Mouse (Mus musculus) gastrocnemius, postnatal 4 days (tissue): ENCODE measurements around the gene Sucnr1. TPM values are rescaled to one million over a fixed set of nuclear protein-coding genes. Genes with fewer than 3 reads are reported as not detected.
"Not testable (repeated sequence)": the region's sequence is repeated elsewhere in the genome, so short reads cannot be mapped to it uniquely, and the experiment has no call there.

Experiments
- DNase-seq, 2 experiments: peaks; one replicate each; pipeline ENCODE4 v3.0.0; 2021 to 2022; ENCODE audit warnings: low spot score in 2 of 2, mixed read lengths in 2 of 2
- long read RNA-seq, 2 experiments: library from polyadenylated mRNA; stranded (forward); transcript quantifications; one replicate each; pipeline ENCODE4 v2.0.0; 2021
- total RNA-seq, 2 experiments: library from RNA; stranded (reverse); gene quantifications; 2 replicates each; pipeline ENCODE4 v1.2.3; 2021

The Sucnr1 gene
- total RNA-seq: under 1 TPM in 1 of 2 experiments, not detected in 1; 0.16 TPM
- long read RNA-seq, experiment 1, partial matches to known transcripts: 0 of 1 reads
- long read RNA-seq, experiment 1, other reads (novel, unspliced or antisense): 0 of 1 reads
- long read RNA-seq, experiment 2: 0 reads

DNA sequence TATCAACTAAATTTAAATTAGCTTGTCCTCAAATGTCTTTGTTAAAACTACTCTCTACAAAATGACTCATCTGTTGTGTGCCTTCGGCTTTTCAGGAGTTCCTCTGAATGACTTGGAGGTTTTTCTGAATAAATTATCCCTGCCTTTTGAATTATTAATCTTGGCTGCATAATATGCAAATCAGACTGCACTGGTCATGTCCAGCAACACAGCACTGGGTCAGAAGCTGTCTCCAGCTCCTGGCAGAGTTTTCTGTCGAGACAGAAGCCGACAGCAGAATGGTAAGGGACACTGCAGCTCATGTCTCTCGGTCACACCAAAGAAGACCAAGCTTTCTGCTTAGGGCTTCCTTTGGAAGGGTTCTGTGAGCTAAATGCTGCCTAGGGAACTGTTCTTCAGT lies at the start of gene Sucnr1:
Sucnr1 (plus strand) TSS at position 222 of the 400 bp plus-strand sequence.
- no peak for DNase-seq

- no peak for DNase-seq
These were observed 35.3 kb upstream of the Sucnr1 start for GRCm38 (mm10) chr3:60046221-60046913.

DNA sequence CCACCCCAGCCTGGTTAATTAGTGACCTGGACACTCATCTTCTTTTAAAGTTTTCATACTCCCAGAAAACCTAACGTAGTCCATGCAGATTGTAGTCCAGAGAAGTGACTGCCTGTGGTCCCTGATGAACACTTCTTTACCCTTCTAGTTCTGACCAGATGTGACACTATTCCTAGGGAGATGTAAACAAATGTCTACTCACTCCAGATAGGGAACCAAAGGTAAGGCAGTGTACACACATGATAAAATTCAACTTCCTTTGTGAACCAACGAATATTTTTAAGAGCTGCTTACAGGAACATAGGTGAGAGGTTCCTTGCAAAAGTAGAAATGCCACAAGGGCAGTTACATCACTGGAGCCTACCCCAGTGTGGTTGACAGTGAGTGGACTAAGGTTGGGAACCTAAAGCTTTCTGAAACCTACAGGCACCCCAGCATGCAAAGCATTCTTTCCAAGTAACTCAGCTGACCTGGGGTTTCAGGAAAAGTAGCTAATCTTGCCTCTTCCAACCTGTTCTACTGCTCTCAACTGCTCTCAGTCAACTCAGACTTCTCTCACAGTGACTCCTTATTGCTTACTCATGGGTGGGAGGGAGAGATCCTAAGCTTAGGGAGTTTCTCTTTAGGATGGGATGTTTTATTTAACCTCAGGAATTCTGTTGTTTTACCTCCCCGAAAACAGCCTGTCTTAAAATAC lies 28.3 kb upstream of the Sucnr1 start:
- no peak for DNase-seq

- DNase-seq: no peak
These were observed 27.7 kb upstream of the Sucnr1 start for GRCm38 (mm10) chr3:60053931-60054330.

DNA sequence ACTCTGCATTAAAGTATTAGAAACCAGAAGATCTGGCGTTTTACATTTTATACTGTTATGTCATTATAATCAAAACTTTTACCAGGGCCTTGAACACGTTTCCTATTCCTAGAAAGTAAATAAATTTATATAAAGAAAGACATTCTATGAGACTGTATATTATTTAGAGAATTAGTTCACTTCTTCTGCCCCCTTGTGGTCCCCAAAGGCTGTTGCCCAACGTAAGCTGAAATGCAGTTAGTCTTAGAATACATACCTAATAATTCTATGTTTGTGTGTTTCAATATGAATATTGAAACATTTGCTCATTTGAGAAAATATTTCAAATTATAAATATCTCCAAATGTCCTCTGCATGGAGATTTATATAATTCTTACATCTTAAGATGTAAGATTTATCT lies 25.2 kb upstream of the Sucnr1 start:
- DNase-seq: no peak

GRCm38 (mm10) chr3:60057070-60057808 lies 24.4 kb upstream of the Sucnr1 start:
- DNase-seq: no peak

GRCm38 (mm10) chr3:60057809-60058082 lies 23.9 kb upstream of the Sucnr1 start:
- no peak for DNase-seq

DNA sequence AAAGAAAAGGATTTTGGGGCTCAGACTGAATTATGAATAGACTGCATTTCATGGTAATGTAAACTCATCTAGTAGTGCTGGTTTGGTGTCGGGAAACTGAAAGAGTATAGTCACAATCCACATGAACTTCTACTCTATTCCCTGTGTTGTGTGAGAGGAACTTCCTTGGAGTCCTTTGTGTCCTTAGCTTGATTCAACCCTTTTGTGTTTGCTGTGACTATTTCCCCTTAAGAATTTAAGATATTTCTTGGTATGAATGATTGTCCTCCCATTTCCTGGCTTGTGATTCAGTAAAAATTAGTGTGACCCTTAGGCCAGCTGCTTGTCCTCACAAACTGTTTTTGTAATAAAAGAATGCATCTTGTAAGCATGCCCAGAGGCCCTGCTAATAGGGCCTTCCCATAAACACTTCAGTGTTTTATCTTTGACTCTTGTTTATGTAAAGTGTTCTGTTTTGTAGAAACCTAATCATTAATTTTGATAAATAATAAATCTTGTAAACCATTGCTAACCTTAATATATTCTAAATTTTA lies 2.7 kb upstream of the Sucnr1 start:
- DNase-seq: no peak

- no peak for DNase-seq
These were observed 1.1 kb upstream of the Sucnr1 start for GRCm38 (mm10) chr3:60080572-60080971.

DNA sequence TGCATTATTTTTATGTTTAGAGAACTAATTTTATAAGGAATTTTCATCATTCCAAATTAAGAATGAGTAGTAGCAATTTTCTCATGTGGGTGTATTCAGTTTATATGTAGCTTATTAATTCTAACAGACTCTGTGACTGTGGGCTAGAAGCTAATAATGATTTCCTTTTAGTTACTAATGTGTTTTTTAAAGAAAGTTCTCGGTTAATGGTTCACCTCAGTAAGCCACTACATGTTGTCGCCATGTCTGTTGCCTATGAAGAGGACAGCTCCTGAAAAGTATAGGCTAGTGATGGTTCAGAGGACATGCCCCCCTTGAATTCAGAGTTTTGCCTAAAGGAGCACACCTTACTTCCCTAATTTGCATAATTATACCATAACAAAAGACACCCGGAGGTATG lies 1.1 kb downstream of the Sucnr1 start:
- no peak for DNase-seq

- DNase-seq: no peak
These were observed 4.1 kb downstream of the Sucnr1 start for GRCm38 (mm10) chr3:60085729-60086128.

DNA sequence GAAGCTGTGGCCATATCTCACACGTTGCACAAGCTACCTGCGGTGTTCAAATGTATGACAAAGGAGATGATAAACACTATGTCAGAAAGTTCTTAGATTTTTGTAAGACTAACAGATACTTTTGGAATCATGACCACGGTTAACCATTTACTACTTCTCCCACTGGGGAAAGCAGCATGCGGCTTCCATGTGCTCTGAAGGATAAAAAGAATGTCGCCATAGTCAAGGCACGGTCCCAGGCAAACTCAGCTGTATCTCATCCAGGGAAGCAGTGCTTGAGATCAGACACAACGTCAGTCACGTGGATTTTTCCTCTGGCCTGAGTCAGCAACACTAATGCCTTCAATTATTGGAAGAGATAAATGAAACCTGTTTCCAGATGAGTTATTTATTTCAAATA lies 9.7 kb downstream of the Sucnr1 start:
- no peak for DNase-seq

DNA sequence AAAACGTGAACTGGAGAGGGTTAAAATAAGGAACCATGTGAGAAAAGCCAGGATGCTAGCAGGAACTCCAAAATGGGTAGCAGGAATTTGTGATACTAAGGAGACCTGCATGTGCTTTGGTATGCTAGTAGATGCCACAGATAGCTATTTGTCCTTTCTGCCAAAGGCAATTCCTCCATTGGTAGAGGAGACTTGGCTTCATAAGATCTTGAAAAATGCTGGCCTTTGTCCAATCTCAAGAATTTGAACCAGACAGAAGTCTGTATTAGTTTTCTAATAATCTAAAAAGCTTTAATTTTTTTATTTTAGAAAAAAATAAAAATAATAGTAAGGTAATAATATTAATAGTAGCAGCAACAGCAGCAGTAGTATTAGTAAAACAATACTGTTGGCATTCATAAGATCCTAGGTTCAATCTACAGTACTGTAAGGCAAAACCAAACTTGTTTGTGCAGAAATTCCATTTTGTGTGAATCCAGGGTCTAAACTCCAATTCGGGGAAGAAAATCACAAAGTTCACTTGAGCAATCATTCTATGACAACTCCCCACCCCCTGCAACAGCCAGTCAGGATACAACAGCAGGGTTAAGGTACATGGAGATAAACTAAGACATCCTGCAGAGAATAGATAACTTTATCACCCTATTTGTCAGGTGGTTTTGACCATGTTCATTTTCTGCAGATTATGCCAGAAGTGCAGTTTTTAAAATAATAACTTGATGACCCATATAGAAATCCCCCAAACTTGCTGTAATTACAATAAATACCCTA lies 12.9 kb downstream of the Sucnr1 start:
- no peak for DNase-seq

DNA sequence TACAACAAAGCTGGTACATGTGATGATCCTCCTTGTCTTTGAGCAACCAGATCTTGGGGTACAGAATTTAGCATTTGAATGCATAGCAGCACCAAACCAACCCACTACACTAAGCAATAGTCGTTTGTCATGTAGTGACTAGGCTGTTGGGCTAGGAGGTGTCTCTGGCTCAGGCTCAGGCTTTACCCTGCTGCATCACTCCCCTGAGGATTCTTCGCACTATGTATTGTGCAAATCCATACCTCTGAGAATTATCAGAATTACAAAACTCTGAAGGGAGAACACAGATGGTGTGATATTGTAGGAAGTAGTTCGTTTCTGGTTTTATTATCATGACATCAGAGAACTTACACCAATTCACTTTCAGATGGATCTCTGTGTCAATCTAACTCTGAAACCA lies 15.3 kb downstream of the Sucnr1 start:
- no peak for DNase-seq

DNA sequence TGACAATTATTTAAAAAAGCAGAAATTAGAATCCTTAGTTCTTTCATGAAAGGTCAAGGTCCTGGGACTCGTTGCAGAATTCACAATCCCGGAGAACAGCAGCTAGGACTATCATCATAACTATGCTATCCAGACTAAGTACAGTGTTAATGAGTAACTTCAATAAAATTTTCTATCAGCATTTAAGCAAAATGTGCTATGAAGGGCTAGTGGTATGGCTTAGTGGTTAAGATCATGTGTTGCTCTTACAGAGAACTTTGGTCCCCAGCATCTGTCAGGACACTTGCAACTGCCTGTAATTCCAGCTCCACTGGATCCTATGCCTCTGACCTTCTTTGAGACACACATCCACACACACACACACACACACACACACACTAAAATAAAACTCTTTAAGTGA lies 15.8 kb downstream of the Sucnr1 start:
- no peak for DNase-seq

DNA sequence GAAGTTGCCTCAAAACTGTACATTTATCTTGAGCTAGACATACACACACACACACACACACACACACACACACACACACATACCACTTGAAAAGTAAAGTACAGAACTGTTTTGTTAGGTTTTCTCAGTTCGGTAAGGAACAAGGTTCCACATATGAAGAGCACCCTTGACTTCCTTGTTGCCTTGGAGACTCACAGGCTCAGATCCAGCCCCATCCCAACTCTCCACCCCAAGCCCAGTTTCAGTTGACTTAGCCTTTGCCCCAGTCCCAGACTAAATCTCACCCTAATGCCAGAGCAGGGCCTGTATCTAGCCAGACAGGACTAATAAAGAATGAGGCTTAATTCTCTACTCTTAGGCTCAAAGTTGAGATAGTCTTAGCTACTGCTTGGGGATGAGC lies 16.9 kb downstream of the Sucnr1 start:
- no peak for DNase-seq

DNA sequence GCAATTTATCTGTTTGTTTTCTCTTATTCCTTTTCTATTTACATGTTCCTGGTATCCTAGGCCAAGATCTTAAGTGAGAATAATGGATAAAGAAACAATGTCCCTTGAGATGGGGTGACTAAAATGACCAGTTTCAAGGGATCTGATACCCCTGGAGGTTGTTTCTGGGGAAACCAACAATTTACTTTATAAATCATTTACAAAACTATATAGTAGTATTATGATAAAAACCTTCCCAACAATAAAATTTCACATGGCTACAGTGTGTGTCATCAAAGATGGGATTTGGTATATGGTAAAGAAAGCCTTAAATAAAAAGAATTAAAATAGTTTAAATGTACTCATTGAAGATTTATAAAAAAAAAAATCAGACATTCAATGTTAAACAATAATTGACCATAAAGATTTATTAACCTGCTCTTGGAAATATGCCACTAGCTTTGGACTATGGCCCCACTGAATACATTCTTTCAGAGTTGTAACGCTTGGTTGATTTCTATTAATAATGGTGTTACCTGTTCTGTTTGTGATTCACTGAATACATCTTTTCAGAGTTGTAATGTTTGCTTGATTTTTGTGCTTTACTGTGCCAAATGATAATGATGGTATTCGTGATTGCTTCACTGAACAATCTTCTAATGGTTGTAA lies 22.9 kb downstream of the Sucnr1 start:
- DNase-seq: no peak

DNA sequence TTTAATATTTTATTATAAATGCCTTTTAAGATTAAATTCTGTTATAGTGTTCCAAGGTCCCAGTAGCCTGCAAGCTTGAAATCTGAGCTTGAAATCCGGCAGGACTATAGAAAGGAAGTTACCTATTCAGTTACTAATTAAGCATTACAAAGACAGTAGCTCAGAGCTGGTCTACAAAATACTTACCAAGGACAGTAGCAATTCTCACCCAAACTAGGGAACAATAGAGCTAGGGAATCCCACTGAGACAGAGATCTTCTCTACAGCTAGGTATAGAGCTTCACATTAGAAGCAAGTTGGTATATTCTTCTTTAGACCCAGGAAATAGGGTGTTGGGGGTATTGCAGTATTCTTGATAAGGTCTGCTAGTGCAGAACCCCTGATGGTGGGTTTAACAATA lies 24.8 kb downstream of the Sucnr1 start:
- DNase-seq: not testable (repeated sequence)

DNA sequence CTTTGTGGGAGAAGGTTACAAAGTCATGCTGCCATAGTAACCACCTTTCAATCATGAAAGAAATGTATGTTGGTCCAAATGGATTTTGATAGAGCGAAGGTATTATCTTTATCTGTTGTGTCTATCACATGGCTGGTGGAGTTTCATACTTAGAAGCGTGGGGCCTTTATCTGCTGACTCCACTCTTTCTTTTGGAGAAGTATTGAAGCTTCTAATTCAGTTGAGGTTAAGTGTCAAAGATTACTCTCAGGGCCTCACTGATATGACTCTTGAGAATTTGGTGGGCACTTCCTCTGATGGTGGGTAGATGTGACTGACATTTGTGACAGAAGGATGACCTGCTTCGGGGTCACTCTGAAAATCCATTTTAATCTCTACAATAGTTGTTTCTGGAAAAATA lies 26.1 kb downstream of the Sucnr1 start:
- no peak for DNase-seq

GRCm38 (mm10) chr3:60108815-60109214 lies 27.1 kb downstream of the Sucnr1 start:
- DNase-seq: no peak
